Mouse (Mus musculus) CH12.LX (cell line): Measurements from ENCODE around the gene Rhof. TPM values are rescaled to one million over a fixed set of nuclear protein-coding genes. Genes with fewer than 3 reads are reported as not detected.

Experiments used
- DNase-seq: peaks from one replicate; pipeline ENCODE4 v3.0.0-alpha.2; 2013; ENCODE audit errors: extremely low read depth
- H3K27ac ChIP-seq: 2 replicates; pipeline ENCODE4 v1.5.1; 2012; ENCODE audit warnings: low read depth, mild to moderate bottlenecking, control low read depth, moderate library complexity; ENCODE audit not compliant: insufficient read depth
- H3K27me3 ChIP-seq: replicated peaks from 2 replicates; pipeline ENCODE3; 2012; ENCODE audit warnings: inconsistent platforms
- H3K36me3 ChIP-seq, 2 experiments: replicated peaks in 1 of 2; 2 replicates each; pipeline versions ENCODE3 to v1.6.1; 2012; ENCODE audit warnings: inconsistent platforms in 1 of 2, low read length in 1 of 2, mild to moderate bottlenecking in 1 of 2, mixed read lengths in 1 of 2, moderate library complexity in 1 of 2; ENCODE audit not compliant: control insufficient read depth in 1 of 2, insufficient read depth in 1 of 2
- H3K4me1 ChIP-seq, 2 experiments: 2 replicates each; pipeline ENCODE4 v1.6.1; 2012; ENCODE audit warnings: inconsistent platforms in 1 of 2, moderate library complexity in 1 of 2; ENCODE audit not compliant: insufficient read depth in 2 of 2, control insufficient read depth in 1 of 2
- H3K4me2 ChIP-seq: 2 replicates; pipeline ENCODE4 v1.6.1; 2012; ENCODE audit warnings: low read depth, mild to moderate bottlenecking, control low read depth; ENCODE audit not compliant: poor library complexity, insufficient read depth, severe bottlenecking
- H3K4me3 ChIP-seq, 3 experiments: fragments of 150-350 bp in 1 of 3; sonication (generic) in 1 of 3; replicated peaks in 1 of 3; 2 replicates each; pipeline versions ENCODE3 to v1.5.1; 2011 to 2012; ENCODE audit warnings: low read depth in 2 of 3, low read length in 2 of 3, mild to moderate bottlenecking in 2 of 3, moderate library complexity in 2 of 3, control low read depth in 1 of 3, improper control_type of control experiment in 1 of 3, inconsistent platforms in 1 of 3, mixed read lengths in 1 of 3; ENCODE audit not compliant: poor library complexity in 1 of 3
- H3K79me2 ChIP-seq: replicated peaks from 2 replicates; pipeline ENCODE4 v1.6.1; 2012; ENCODE audit warnings: mild to moderate bottlenecking, moderate library complexity; ENCODE audit not compliant: control insufficient read depth, poor library complexity, insufficient read depth, severe bottlenecking; ENCODE audit errors: extremely low read depth
- H3K9ac ChIP-seq: 2 replicates; pipeline ENCODE4 v1.6.1; 2012; ENCODE audit warnings: low read depth, mild to moderate bottlenecking, control low read depth, moderate library complexity; ENCODE audit not compliant: insufficient read depth
- H3K9me3 ChIP-seq: replicated peaks from 2 replicates; pipeline ENCODE3; 2012; ENCODE audit warnings: low read length, inconsistent platforms, mixed read lengths
- BHLHE40 ChIP-seq: IDR thresholded peaks from 2 replicates; pipeline ENCODE4 v1.6.1; 2011; ENCODE audit warnings: mild to moderate bottlenecking, low read depth, low read length, improper control_type of control experiment
- CHD1 ChIP-seq: IDR thresholded peaks from 2 replicates; pipeline ENCODE4 v1.6.1; 2012; ENCODE audit warnings: low read depth, low read length, improper control_type of control experiment, inconsistent platforms
- CTCF ChIP-seq, 2 experiments: IDR thresholded peaks in 1 of 2; conservative IDR thresholded peaks in 1 of 2; 2 replicates each; pipeline ENCODE4 v1.5.1; 2011 to 2012; ENCODE audit warnings: low read depth in 2 of 2, low read length in 2 of 2, improper control_type of control experiment in 1 of 2, inconsistent platforms in 1 of 2, mild to moderate bottlenecking in 1 of 2, moderate library complexity in 1 of 2
- E2F4 ChIP-seq: IDR thresholded peaks from 2 replicates; pipeline ENCODE4 v1.6.1; 2011; ENCODE audit warnings: low read depth, low read length, improper control_type of control experiment; ENCODE audit not compliant: insufficient replicate concordance
- ELF1 ChIP-seq: IDR thresholded peaks from 2 replicates; pipeline ENCODE4 v1.6.1; 2014; ENCODE audit warnings: low read depth, mild to moderate bottlenecking, inconsistent platforms, low read length, improper control_type of control experiment
- EP300 ChIP-seq: IDR thresholded peaks from 2 replicates; pipeline ENCODE4 v1.6.1; 2011; ENCODE audit warnings: low read length, improper control_type of control experiment
- ETS1 ChIP-seq: conservative IDR thresholded peaks from 2 replicates; pipeline ENCODE4 v1.6.1; 2012; ENCODE audit warnings: low read depth, mild to moderate bottlenecking, inconsistent platforms, low read length, improper control_type of control experiment, moderate library complexity
- HCFC1 ChIP-seq: IDR thresholded peaks from 2 replicates; pipeline ENCODE4 v1.6.1; 2012; ENCODE audit warnings: low read depth, mild to moderate bottlenecking, inconsistent platforms, low read length, improper control_type of control experiment
- IRF4 ChIP-seq: IDR thresholded peaks from 2 replicates; pipeline ENCODE4 v1.6.1; 2014; ENCODE audit warnings: low read depth, mild to moderate bottlenecking, inconsistent platforms, low read length, improper control_type of control experiment
- JUND ChIP-seq: conservative IDR thresholded peaks from 2 replicates; pipeline ENCODE4 v1.6.1; 2011; ENCODE audit warnings: low read depth, low read length, improper control_type of control experiment
- KAT2A ChIP-seq: IDR thresholded peaks from 2 replicates; pipeline ENCODE4 v1.6.1; 2012; ENCODE audit warnings: low read length, improper control_type of control experiment, inconsistent platforms; ENCODE audit not compliant: insufficient replicate concordance
- MAX ChIP-seq: IDR thresholded peaks from 2 replicates; pipeline ENCODE4 v1.6.1; 2011; ENCODE audit warnings: low read length, improper control_type of control experiment
- MAZ ChIP-seq: IDR thresholded peaks from 2 replicates; pipeline ENCODE4 v1.6.1; 2012; ENCODE audit warnings: low read depth, mild to moderate bottlenecking, inconsistent platforms, low read length, improper control_type of control experiment, moderate library complexity
- MXI1 ChIP-seq: IDR thresholded peaks from 2 replicates; pipeline ENCODE4 v1.6.1; 2011; ENCODE audit warnings: mild to moderate bottlenecking, low read depth, low read length, improper control_type of control experiment
- MYC ChIP-seq: IDR thresholded peaks from 2 replicates; pipeline ENCODE4 v1.6.1; 2011; ENCODE audit warnings: low read depth, mild to moderate bottlenecking, improper control_type of control experiment, low read length
- NELFE ChIP-seq: IDR thresholded peaks from 2 replicates; pipeline ENCODE4 v1.6.1; 2011; ENCODE audit warnings: low read depth, low read length, improper control_type of control experiment
- PAX5 ChIP-seq: IDR thresholded peaks from 2 replicates; pipeline ENCODE4 v1.6.1; 2012; ENCODE audit warnings: low read length, inconsistent platforms, mixed read lengths
- POLR2AphosphoS2 ChIP-seq: IDR thresholded peaks from 2 replicates; pipeline ENCODE4 v1.6.1; 2011; ENCODE audit warnings: low read depth, low read length, improper control_type of control experiment
- RAD21 ChIP-seq: IDR thresholded peaks from 2 replicates; pipeline ENCODE4 v1.6.1; 2011; ENCODE audit warnings: low read depth, mild to moderate bottlenecking, low read length, improper control_type of control experiment, moderate library complexity
- RCOR1 ChIP-seq: conservative IDR thresholded peaks from 2 replicates; pipeline ENCODE4 v1.6.1; 2012; ENCODE audit warnings: low read depth, mild to moderate bottlenecking, inconsistent platforms, low read length, improper control_type of control experiment
- SIN3A ChIP-seq: IDR thresholded peaks from 2 replicates; pipeline ENCODE4 v1.6.1; 2012; ENCODE audit warnings: low read length, improper control_type of control experiment, inconsistent platforms
- SMC3 ChIP-seq: IDR thresholded peaks from 2 replicates; pipeline ENCODE4 v1.6.1; 2011; ENCODE audit warnings: low read depth, low read length, improper control_type of control experiment
- TBP ChIP-seq: conservative IDR thresholded peaks from 2 replicates; pipeline ENCODE4 v1.6.1; 2011; ENCODE audit warnings: low read depth, low read length, improper control_type of control experiment
- TCF12 ChIP-seq: IDR thresholded peaks from 2 replicates; pipeline ENCODE4 v1.6.1; 2014; ENCODE audit warnings: low read depth, mild to moderate bottlenecking, inconsistent platforms, low read length, improper control_type of control experiment
- UBTF ChIP-seq: IDR thresholded peaks from 2 replicates; pipeline ENCODE4 v1.6.1; 2012; ENCODE audit warnings: low read depth, mild to moderate bottlenecking, inconsistent platforms, low read length, improper control_type of control experiment, moderate library complexity
- USF1 ChIP-seq: IDR thresholded peaks from 2 replicates; pipeline ENCODE4 v1.6.1; 2014; ENCODE audit warnings: low read depth, mild to moderate bottlenecking, inconsistent platforms, low read length, improper control_type of control experiment
- ZC3H11A ChIP-seq: IDR thresholded peaks from 2 replicates; pipeline ENCODE4 v1.6.1; 2012; ENCODE audit warnings: low read depth, mild to moderate bottlenecking, inconsistent platforms, low read length, improper control_type of control experiment
- ZKSCAN1 ChIP-seq: IDR thresholded peaks from 2 replicates; pipeline ENCODE4 v1.6.1; 2012; ENCODE audit warnings: low read depth, inconsistent platforms, low read length, improper control_type of control experiment, borderline replicate concordance
- ZMIZ1 ChIP-seq: IDR thresholded peaks from 2 replicates; pipeline ENCODE4 v1.6.1; 2012; ENCODE audit warnings: low read depth, mild to moderate bottlenecking, inconsistent platforms, low read length, improper control_type of control experiment
- ZNF384 ChIP-seq: IDR thresholded peaks from 2 replicates; pipeline ENCODE4 v1.6.1; 2012; ENCODE audit warnings: low read depth, low read length, improper control_type of control experiment, inconsistent platforms
- dilution Hi-C: fragments of 300-500 bp; cut with MboI; formaldehyde crosslinking; loops from 2 replicates; pipeline ENCODE4 v1.14.3; 2020; ENCODE audit warnings: low sequenced_read_pairs; ENCODE audit not compliant: extremely low pct_unique_long_range_greater_than_20kb, extremely low pct_ligation_motif_present
- in situ Hi-C: fragments of 300-500 bp; cut with MboI; formaldehyde crosslinking; loops from 3 replicates; pipeline ENCODE4 v1.14.3; 2019; ENCODE audit warnings: low sequenced_read_pairs, low pct_ligation_motif_present, low pct_unique_long_range_greater_than_20kb, mixed read lengths
- polyA plus RNA-seq: library from polyadenylated mRNA; unstranded; fragments of >175 nt; gene quantifications from 2 replicates; pipeline ENCODE4 v1.2.1, GENCODE M21; 2012; ENCODE audit warnings: low read depth; ENCODE audit not compliant: insufficient read length
- total RNA-seq, 2 experiments: library from RNA; depleted of rRNA; stranded (reverse); fragments of 300-350 nt in 1 of 2; fragments of >200 nt in 1 of 2; gene quantifications; 2 replicates each; pipeline ENCODE4 v1.2.3; 2012 to 2014

Gene Rhof
- total and polyA plus RNA-seq, 3 experiments, result 33.6 to 56.9 (median 45.4) TPM

DNA sequence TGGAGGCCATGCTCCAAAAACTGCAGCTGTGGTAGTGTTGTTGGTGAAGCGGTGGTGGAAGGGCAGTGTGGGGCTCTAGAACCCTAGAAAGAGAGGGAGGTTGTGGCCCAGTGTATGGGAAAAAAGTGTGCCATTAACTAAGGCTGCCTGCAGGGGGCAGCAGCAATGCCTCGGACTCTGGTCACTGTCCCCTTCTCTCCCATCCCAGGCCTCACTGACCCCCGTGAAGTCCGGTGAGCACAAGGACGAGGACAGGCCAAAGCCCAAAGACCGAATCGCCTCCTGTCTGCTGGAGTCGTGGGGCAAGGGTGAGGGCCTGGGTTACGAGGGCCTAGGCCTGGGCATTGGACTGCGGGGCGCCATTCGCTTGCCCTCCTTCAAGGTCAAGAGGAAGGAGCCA lies 24.3 kb upstream of the Rhof start:
- TF ChIP-seq CTCF (conservative IDR thresholded peaks at IDR 0.05 in 1 of 2, IDR thresholded peaks at IDR 0.05 in 1 of 2; ENCODE audit: low read depth in 2 of 2, low read length in 2 of 2) (peak; percentile 33 to 60; a peak in 3 of 4 replicates), TCF12 (no peak), ZNF384 (no peak), HCFC1 (no peak), UBTF (no peak), ZMIZ1 (no peak), SMC3 (peak; percentile 14; the same call in 1 of the 2 replicates), PAX5 (no peak), IRF4 (no peak), RCOR1 (no peak), USF1 (no peak), MXI1 (no peak), KAT2A (no peak), ETS1 (no peak)
- no peak overlapping the region for H3K9ac ChIP-seq
- no peak overlapping the region for H3K4me2 ChIP-seq
- in situ Hi-C loops, result no loop called here
- H3K79me2 ChIP-seq, result peaks cover 6% of the 10 kb centered on the region
- no peak for DNase-seq
- H3K4me1 ChIP-seq, result peaks cover 5 to 13% of the 10 kb centered on the region in 2 experiments
- no peak overlapping the region for H3K4me3 ChIP-seq
- no peak overlapping the region for H3K27ac ChIP-seq
- no peaks in the 10 kb centered on the region for H3K9me3 ChIP-seq
- peaks cover 80 to 91% of the 10 kb centered on the region in 2 experiments for H3K36me3 ChIP-seq
- H3K27me3 ChIP-seq, result no peaks in the 10 kb centered on the region
- dilution Hi-C loops, result no loop called here

DNA sequence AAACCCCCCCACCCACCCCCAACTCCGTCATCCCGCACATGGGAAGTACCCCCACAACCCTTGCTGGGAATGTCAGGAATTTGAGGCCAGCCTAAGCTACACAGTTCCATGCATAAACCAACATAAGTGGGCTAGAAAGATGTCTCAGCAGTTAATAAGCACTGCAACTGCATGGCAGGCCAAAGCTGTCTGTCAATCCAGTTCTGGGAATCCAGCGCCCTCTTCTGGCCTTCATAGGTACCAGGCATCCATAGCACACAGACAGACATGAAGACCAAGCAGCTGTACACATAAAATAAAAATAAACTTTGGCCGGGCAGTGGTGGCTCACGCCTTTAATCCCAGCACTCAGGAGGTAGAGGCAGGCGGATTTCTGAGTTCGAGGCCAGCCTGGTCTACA lies 22.9 kb upstream of the Rhof start:
- in situ Hi-C loops, result no loop called here
- H3K27me3 ChIP-seq, result no peaks in the 10 kb centered on the region
- no peak overlapping the region for H3K9ac ChIP-seq
- no peak overlapping the region for H3K4me2 ChIP-seq
- DNase-seq, result peak; percentile 87
- no peak overlapping the region for H3K4me3 ChIP-seq
- no peaks in the 10 kb centered on the region for H3K9me3 ChIP-seq
- dilution Hi-C loops, result no loop called here
- H3K27ac ChIP-seq, result no peak overlapping the region
- peaks cover 11% of the 10 kb centered on the region for H3K79me2 ChIP-seq
- H3K4me1 ChIP-seq, result peaks cover 9 to 18% of the 10 kb centered on the region in 2 experiments
- peaks cover 70 to 82% of the 10 kb centered on the region in 2 experiments for H3K36me3 ChIP-seq
- peak; percentile 30; the same call in 1 of the 2 replicates for TF ChIP-seq NELFE
- TF ChIP-seq RCOR1, result no peak
- TF ChIP-seq TCF12, result 0 out of 2 replicates have a peak, but pooled peaks have one; percentile 19
- no peak for TF ChIP-seq POLR2AphosphoS2
- peak; percentile 82 for TF ChIP-seq RAD21
- TF ChIP-seq MXI1, result no peak
- no peak for TF ChIP-seq EP300
- TF ChIP-seq JUND, result no peak
- TF ChIP-seq UBTF, result no peak
- no peak for TF ChIP-seq ZKSCAN1
- TF ChIP-seq MAX, result 0 out of 2 replicates have a peak, but pooled peaks have one; percentile 19
- no peak for TF ChIP-seq HCFC1
- no peak for TF ChIP-seq TBP
- TF ChIP-seq ZNF384, result 0 out of 2 replicates have a peak, but pooled peaks have one; percentile 11
- no peak for TF ChIP-seq ETS1
- peak; percentile 64 for TF ChIP-seq ZC3H11A
- peak; percentile 53 to 88 for TF ChIP-seq CTCF (conservative IDR thresholded peaks at IDR 0.05 in 1 of 2, IDR thresholded peaks at IDR 0.05 in 1 of 2; ENCODE audit: low read depth in 2 of 2, low read length in 2 of 2)
- peak; percentile 61; the same call in 1 of the 2 replicates for TF ChIP-seq SIN3A
- peak; percentile 30; the same call in 1 of the 2 replicates for TF ChIP-seq MAZ
- no peak for TF ChIP-seq KAT2A
- peak; percentile 88 for TF ChIP-seq SMC3
- TF ChIP-seq IRF4, result peak; percentile 62
- no peak for TF ChIP-seq BHLHE40
- no peak for TF ChIP-seq CHD1
- no peak for TF ChIP-seq PAX5
- peak; percentile 37; the same call in 1 of the 2 replicates for TF ChIP-seq ELF1
- TF ChIP-seq E2F4, result no peak
- 0 out of 2 replicates have a peak, but pooled peaks have one; percentile 55 for TF ChIP-seq MYC
